Mouse (Mus musculus): Measurements from ENCODE around the gene Zdhhc1.

The Zdhhc1 gene

GRCm38 (mm10) chr8:105461085-105461803, 35.5 kb downstream of the Zdhhc1 start:
- no peak for DNase-seq (ENCODE audit: low spot score in 2 of 2)

GRCm38 (mm10) chr8:105455218-105455617, 41.5 kb downstream of the Zdhhc1 start:
- no peak for DNase-seq (ENCODE audit: low spot score in 2 of 2)

GRCm38 (mm10) chr8:105454088-105454487, 42.6 kb downstream of the Zdhhc1 start:
- DNase-seq (ENCODE audit: low spot score in 2 of 2), result no peak

GRCm38 (mm10) chr8:105453296-105453695, 43.4 kb downstream of the Zdhhc1 start:
- no peak for DNase-seq (ENCODE audit: low spot score in 2 of 2)

GRCm38 (mm10) chr8:105451903-105452603, 44.6 kb downstream of the Zdhhc1 start:
- DNase-seq (ENCODE audit: low spot score in 2 of 2), result no peak

GRCm38 (mm10) chr8:105450977-105451376, 45.7 kb downstream of the Zdhhc1 start:
- no peak for DNase-seq (ENCODE audit: low spot score in 2 of 2)

GRCm38 (mm10) chr8:105448596-105448995, 48.1 kb downstream of the Zdhhc1 start:
- DNase-seq (ENCODE audit: low spot score in 2 of 2), result no peak

GRCm38 (mm10) chr8:105448188-105448587, 48.5 kb downstream of the Zdhhc1 start:
- no peak for DNase-seq (ENCODE audit: low spot score in 2 of 2)

GRCm38 (mm10) chr8:105446127-105446552, 50.6 kb downstream of the Zdhhc1 start:
- no peak for DNase-seq (ENCODE audit: low spot score in 2 of 2)

- DNase-seq (ENCODE audit: low spot score in 2 of 2), result no peak
Observed at GRCm38 (mm10) chr8:105445296-105446126, 51.2 kb downstream of the Zdhhc1 start.

- no peak for DNase-seq (ENCODE audit: low spot score in 2 of 2)
Observed at GRCm38 (mm10) chr8:105442661-105443060, 54.0 kb downstream of the Zdhhc1 start.

- peak; percentile 59 to 87 for DNase-seq (ENCODE audit: low spot score in 2 of 2)
Observed at GRCm38 (mm10) chr8:105441433-105441832, 55.3 kb downstream of the Zdhhc1 start.

GRCm38 (mm10) chr8:105438865-105439264, 57.8 kb downstream of the Zdhhc1 start:
- DNase-seq (ENCODE audit: low spot score in 2 of 2), result peak; percentile 60 to 77

GRCm38 (mm10) chr8:105437078-105437748, 59.5 kb downstream of the Zdhhc1 start:
- no peak for DNase-seq (ENCODE audit: low spot score in 2 of 2)

GRCm38 (mm10) chr8:105436218-105436617, 60.5 kb downstream of the Zdhhc1 start:
- DNase-seq (ENCODE audit: low spot score in 2 of 2), result no peak

- DNase-seq (ENCODE audit: low spot score in 2 of 2), result no peak
Observed at GRCm38 (mm10) chr8:105434136-105434535, 62.6 kb downstream of the Zdhhc1 start.

- no peak for DNase-seq (ENCODE audit: low spot score in 2 of 2)
Observed at GRCm38 (mm10) chr8:105433511-105433910, 63.2 kb downstream of the Zdhhc1 start.

- no peak for DNase-seq (ENCODE audit: low spot score in 2 of 2)
Observed at GRCm38 (mm10) chr8:105433021-105433420, 63.7 kb downstream of the Zdhhc1 start.

GRCm38 (mm10) chr8:105431743-105432515, 64.8 kb downstream of the Zdhhc1 start:
- no peak for DNase-seq (ENCODE audit: low spot score in 2 of 2)

GRCm38 (mm10) chr8:105426878-105427277, 69.8 kb downstream of the Zdhhc1 start:
- no peak for DNase-seq (ENCODE audit: low spot score in 2 of 2)

Data from spleen, postnatal 4 days (tissue).